Mouse (Mus musculus): ENCODE data around the gene Pidd1. TPM values are rescaled to one million over a fixed set of nuclear protein-coding genes. Genes with fewer than 3 reads are reported as not detected.
A peak's percentile ranks its signal among the peaks of the same experiment; 100 is the strongest.
"Not testable (repeated sequence)": the region's sequence is repeated elsewhere in the genome, so short reads cannot be mapped to it uniquely, and the experiment has no call there.

The Pidd1 gene
- total RNA-seq, 2 experiments from 2014 or later, result 9.7 to 14.4 TPM

- ATAC-seq (replicated peaks; ENCODE audit: poor library complexity), result no peak
These were observed 24.9 kb downstream of the Pidd1 start for GRCm38 (mm10) chr7:141418970-141419369.

DNA sequence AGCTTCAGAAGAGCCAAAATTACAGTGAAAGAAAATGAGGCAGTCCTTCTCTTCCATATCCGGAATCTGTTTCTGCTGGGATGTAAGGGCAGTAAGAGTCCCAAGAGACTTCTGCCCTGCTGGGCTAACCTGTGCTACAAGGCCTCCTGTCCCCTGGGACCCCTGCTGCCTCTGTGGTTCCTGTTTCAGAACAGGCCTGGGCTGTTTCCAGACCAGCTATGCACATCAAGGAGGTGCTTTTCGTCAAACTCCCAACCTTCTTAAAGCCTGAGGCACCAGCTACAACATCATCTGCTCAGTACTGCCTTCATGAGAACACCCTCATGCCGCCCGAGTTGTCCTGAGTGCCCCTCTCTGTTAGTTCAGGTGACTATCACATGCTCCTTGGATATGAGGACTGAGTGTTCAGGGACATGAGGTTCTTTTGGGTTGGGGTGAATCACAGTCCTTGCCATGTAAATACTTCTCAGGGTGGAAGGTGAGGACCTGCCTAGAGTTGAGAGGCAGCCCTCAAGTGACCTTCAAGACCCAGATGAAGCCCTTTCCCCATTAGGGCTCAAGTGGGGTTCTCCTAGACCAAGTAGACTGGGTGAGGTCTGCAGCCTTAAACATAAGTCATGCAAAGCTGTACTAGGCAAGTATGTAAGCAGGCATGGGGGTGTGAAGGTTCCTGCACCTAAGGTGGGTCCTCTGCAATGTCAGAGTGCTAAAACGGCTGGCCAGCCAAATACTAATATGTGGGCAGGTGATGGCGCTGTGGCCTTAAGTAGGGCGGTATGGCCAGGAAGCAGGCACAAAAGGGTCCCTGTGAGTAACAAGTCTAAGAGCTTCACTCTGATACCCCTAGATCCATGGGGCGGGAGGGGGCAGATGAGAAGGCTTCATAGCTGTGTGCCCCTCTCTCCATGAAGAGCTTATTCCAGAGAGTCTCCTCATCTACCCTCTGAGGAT lies 25.8 kb downstream of the Pidd1 start:
- ATAC-seq (replicated peaks; ENCODE audit: poor library complexity), result no peak

DNA sequence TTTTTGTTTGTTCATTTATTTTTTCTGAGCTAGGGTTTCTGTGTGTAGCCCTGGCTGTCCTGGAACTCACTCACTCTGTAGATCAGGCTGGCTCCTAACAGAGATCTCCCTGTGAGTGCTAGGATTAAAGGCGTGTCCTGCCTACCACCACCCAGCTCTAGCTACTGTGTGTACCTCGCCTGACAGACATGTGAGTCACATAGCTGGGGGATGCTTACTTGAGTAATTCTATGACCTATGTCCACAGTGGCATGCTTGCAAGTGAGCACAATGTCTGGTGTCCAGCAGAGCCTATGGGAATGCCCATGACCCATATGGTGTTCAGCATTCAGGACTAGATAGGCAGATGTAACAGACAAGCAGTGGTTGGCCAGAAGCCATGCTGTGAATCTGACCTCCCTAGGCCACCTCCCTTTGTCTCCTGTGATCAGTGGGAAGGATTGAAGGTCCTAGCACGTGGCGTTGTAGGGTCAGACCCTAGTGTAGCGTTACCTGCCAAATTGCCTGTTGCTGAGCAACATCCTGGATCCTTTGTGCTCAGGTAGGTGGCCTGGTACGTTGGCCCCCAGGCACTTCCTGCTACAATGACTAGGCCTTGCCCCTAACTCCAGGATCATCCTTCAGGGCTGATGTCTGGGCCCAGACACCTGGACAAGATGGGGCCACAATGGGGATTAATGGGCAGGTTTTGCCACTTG lies 27.5 kb downstream of the Pidd1 start:
- ATAC-seq (replicated peaks; ENCODE audit: poor library complexity), result no peak

DNA sequence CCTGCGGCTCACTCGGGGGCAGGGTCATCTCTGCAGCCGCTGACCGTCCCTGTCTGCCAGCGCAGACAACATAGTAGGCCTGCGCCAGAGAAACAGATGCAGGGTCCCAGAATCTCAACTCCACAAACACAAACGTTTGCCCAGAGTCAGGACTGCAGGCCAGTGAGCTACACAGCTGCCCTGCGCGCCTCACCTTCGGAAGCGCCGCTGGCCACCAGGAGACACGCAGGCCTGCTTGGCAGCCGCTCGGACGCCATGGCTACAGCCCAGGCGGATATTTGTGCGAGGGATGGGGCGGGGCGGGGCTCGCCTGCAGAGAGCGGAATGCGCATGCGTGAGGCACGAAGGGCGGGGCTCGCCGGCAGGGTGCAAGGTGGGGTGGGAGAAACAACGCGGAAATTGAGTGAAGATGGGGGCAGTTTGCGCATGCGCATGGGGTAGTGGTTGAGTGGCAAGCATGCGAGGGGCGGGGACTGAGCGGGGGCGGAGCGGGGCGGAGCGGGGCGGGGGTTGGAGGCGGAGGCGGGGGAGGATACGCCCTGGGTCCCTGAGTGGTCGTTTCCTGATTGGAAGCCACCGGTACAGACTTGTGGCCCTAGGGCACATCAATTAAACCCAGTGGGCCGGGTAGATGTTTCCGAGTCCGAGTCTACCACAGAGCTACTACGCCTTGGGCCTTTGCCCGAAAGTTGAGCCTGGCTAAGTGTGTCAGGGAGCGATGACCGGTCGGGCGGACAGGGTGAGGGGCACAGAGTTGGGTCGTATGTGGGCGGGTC lies 29.8 kb downstream of the Pidd1 start, which contains the start of gene Gatd1:
Gene Gatd1, minus strand, starts transcription at position 328 of the 776 bp plus-strand sequence.
- peak; percentile 88 for ATAC-seq (replicated peaks; ENCODE audit: poor library complexity)

DNA sequence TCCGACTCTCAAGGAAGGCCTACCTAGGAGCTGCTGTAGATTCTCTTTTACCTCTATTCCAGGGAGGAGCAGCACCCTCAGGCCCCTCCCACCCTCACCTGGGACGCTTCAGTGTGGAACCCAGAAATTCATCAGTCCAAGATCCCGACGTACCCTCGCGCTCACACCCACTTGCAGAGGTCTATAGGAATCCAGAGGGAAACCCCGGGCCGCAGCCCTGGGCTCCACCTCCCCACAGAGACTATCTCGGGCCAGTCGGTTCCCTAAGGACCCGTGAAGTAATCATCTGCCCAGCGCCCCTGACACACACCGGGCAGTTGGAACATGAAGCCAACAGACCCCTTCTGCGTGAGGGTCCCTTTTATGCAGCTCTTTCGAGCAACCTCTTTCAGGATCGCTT lies 30.5 kb downstream of the Pidd1 start:
- no peak for ATAC-seq (replicated peaks; ENCODE audit: poor library complexity)

- no peak for ATAC-seq (replicated peaks; ENCODE audit: poor library complexity)
These were observed 32.2 kb downstream of the Pidd1 start for GRCm38 (mm10) chr7:141411667-141412066.

GRCm38 (mm10) chr7:141410631-141411030 lies 33.2 kb downstream of the Pidd1 start:
- no peak for ATAC-seq (replicated peaks; ENCODE audit: poor library complexity)

- peak; percentile 93 for ATAC-seq (replicated peaks; ENCODE audit: poor library complexity)
These were observed 35.0 kb downstream of the Pidd1 start for GRCm38 (mm10) chr7:141408833-141409232.

- not testable (repeated sequence) for ATAC-seq (replicated peaks; ENCODE audit: poor library complexity)
These were observed 36.2 kb downstream of the Pidd1 start for GRCm38 (mm10) chr7:141407670-141408069.

DNA sequence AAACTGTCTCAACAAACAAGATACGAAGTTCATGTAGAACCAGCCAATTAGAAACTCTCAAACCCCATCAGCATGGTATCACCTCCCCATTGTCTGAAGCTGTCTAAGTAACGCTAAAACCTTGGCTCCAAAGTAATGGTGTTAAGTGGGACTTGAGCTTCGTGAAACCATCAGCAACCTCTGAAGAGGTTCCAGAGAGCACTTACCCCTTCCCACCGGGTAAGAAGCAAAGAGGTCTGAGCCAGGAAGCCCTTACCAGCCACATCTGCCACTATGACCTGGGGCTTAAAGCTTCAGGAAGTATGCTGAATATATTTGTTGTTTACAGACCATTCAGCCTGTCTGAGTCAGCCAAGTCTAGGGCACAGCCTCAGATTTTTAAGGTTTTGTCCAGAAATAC lies 38.4 kb downstream of the Pidd1 start:
- ATAC-seq (replicated peaks; ENCODE audit: poor library complexity), result no peak

GRCm38 (mm10) chr7:141403305-141403704 lies 40.5 kb downstream of the Pidd1 start:
- peak; percentile 97 for ATAC-seq (replicated peaks; ENCODE audit: poor library complexity)

GRCm38 (mm10) chr7:141395348-141395747 lies 48.5 kb downstream of the Pidd1 start:
- ATAC-seq (replicated peaks; ENCODE audit: poor library complexity), result no peak

DNA sequence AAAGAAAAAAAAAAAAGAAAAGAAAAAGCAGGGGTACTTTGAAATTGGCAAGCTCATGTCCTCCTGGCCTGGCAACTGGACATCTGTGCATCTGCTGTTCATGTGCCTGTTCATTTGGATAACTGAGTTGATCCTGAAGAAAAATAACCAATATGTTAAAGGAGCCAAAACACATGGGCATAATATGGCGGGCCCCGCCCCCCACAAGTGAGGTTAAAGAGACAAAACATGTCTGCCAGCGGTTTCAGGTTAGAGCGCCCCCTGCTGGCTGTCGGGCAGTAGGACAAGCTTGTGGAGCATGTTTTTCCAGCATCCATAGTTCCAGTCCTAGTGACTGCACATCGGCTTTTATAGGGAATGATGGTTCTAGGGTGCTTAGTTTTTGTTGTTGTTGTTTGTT lies 49.1 kb downstream of the Pidd1 start:
- ATAC-seq (replicated peaks; ENCODE audit: poor library complexity), result peak; percentile 23

- ATAC-seq (replicated peaks; ENCODE audit: poor library complexity), result peak; percentile 57
These were observed 49.7 kb downstream of the Pidd1 start for GRCm38 (mm10) chr7:141394158-141394557.

DNA sequence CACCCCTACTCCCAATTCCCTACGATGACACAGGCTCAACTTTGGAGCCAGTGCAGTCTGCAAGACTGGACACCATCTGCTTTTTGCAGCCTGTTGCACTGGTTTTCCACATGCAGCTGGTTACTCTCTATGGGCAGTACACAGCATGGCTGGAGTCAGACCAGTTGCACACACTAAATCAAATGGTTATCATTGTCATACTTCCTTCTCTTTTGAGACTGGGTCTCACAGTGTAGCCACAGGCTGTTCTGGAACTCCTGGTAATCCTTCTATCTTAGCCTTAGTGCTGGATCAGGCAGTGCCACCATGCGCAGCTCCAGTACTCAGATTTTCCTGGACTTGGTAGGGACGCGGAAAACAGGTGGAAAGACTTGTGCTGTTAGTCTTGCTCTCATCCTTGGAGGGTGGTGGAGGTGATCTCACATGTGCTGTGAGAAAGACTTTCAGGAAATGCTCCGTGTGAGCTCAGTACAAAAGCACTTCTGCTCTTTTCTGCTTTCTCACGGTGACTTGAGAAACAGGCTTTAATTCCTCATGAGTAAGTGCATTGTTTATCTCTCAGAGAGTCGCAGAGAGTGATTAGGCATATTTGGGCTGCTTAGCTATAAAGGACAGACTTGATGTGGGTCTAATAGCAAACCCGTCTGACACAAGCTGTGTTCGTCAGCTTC lies 51.1 kb downstream of the Pidd1 start:
- peak; percentile 39 for ATAC-seq (replicated peaks; ENCODE audit: poor library complexity)

DNA sequence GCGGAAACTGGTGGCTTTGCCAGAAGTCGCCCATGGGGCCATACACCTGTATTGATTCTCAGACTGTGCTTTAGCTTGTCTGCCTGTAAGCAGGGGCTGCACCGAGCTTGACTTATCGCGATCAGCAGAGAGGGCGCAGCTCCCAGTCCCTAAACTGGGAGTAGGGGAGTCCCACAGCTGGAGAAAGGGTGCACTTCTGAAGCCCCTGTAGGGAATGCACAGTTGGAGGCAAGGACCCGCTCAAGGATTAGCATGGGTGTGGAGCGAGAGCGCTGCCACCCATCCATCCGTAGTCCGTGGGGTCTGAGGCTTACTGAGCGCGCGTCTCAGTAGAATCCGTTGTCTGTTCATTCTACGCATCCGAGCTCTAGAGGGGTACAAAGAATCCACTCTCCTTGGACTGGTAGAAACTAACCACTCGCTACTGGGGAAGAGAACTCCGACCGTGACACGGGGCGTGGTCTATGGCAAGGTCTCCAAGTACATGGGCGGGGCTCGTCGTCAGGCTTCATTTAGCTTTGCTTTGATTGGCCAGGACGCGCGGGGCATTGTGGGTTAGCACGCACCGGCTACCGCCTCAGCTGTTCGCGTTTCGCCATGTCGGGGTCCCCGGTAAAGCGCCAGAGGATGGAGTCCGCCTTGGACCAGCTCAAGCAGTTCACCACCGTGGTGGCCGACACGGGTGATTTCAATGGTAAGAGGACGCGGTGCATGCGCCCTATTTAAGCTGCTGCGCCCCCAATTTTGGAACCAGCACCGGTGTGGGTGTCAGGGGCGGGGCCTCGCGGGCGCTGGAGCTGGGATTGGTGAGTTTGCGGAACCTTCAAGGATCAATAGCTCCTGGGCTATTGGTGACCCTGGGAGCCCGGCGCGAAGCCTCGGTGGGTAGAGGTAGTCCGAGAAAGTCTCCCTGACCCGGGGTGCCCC lies 51.9 kb downstream of the Pidd1 start, which contains the start of gene Taldo1:
Gene Taldo1, plus strand, starts transcription at position 575 of the 927 bp plus-strand sequence.
- peak; percentile 69 for ATAC-seq (replicated peaks; ENCODE audit: poor library complexity)

- ATAC-seq (replicated peaks; ENCODE audit: poor library complexity), result no peak
These were observed 53.2 kb downstream of the Pidd1 start for GRCm38 (mm10) chr7:141390326-141391259.

GRCm38 (mm10) chr7:141388487-141389109 lies 55.2 kb downstream of the Pidd1 start:
- ATAC-seq (replicated peaks; ENCODE audit: poor library complexity), result peak; percentile 13; the same call in 1 of the 2 replicates
